Mouse (Mus musculus) liver, embryonic 15.5 days (tissue): ENCODE measurements at regions not wholly inside any gene's neighbourhood (a gene's known extent, or its start where the extent isn't known, plus 50 kb on each side); places are given as distances from the start of the nearest gene placed in this dataset.
"Not testable (repeated sequence)": the region's sequence is repeated elsewhere in the genome, so short reads cannot be mapped to it uniquely, and the experiment has no call there.

ENCODE experiments used
- ATAC-seq: fragments of 200-750 bp; cut with Nextera tagmentation; 2 replicates; pipeline ENCODE4 v1.8.0; 2017; ENCODE audit warnings: moderate number of reproducible peaks, mild to moderate bottlenecking, moderate library complexity; ENCODE audit not compliant: insufficient read depth
- H3K27ac ChIP-seq: fragments of 300-500 bp; sonication (generic); replicated peaks from 2 replicates; pipeline ENCODE4 v1.5.1; 2015; ENCODE audit warnings: mild to moderate bottlenecking, inconsistent platforms
- H3K27me3 ChIP-seq: fragments of 300-500 bp; sonication (generic); 2 replicates; pipeline ENCODE4 v1.6.1; 2015; ENCODE audit warnings: mild to moderate bottlenecking, inconsistent platforms
- H3K36me3 ChIP-seq: fragments of 300-500 bp; sonication (generic); replicated peaks from 2 replicates; pipeline ENCODE4 v1.6.1; 2015; ENCODE audit warnings: moderate library complexity, mild to moderate bottlenecking, inconsistent platforms
- H3K4me1 ChIP-seq: fragments of 300-500 bp; sonication (generic); replicated peaks from 2 replicates; pipeline ENCODE4 v1.6.1; 2015; ENCODE audit warnings: inconsistent platforms
- H3K4me2 ChIP-seq: fragments of 300-500 bp; sonication (generic); 2 replicates; pipeline ENCODE4 v1.6.1; 2015; ENCODE audit warnings: moderate library complexity, mild to moderate bottlenecking, inconsistent platforms
- H3K4me3 ChIP-seq: fragments of 300-500 bp; sonication (generic); replicated peaks from 2 replicates; pipeline ENCODE4 v1.5.1; 2015; ENCODE audit warnings: mild to moderate bottlenecking, inconsistent platforms
- H3K9ac ChIP-seq: fragments of 300-500 bp; sonication (generic); 2 replicates; pipeline ENCODE4 v1.6.1; 2015; ENCODE audit warnings: moderate library complexity, mild to moderate bottlenecking, inconsistent platforms
- H3K9me3 ChIP-seq: fragments of 300-500 bp; sonication (generic); replicated peaks from 2 replicates; pipeline ENCODE4 v1.6.1; 2016; ENCODE audit warnings: inconsistent platforms
- WGBS: fragments of 180-500 bp; shearing (Covaris S2); methylation state at CpG from one replicate; pipeline ENCODE4 v1.1.7; 2015; ENCODE audit warnings: mixed read lengths; ENCODE audit not compliant: insufficient replicate concordance; 5-methylcytosine and 5-hydroxymethylcytosine counted together

DNA sequence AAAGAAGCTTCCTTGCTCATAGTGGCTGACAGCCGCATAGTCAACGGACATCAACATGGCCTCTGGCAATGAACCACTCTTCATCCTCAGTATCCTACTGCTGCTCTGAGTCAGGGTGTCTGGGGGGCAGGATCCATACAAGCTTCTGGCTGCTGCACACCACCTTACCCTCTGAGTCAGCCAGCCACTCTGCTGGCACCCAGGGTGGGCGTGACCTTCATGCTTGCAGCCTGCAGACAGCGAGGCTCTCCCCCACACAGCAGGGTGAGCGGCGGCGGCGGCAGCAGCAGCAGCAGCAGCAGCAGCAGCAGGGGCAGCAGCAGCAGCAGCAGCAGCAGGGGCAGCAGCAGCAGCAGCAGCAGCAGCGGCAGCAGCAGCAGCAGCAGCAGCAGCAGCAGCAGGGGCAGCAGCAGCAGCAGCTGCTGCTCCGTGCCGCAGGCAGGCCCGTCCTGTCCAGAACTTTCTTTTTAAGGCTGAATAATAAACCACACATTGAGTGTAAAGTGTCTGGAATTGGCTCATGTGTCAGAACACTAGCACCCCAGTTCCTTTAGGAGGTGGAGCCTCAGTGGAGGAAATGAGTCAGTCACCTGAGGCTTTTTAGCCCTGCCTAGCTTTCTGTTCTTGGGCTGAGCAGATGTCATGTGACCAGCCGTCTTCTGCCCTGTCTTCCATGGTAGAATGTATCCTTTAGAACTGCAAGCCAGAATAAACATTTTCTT, 186.3 kb downstream of the 1810013L24Rik start:
- WGBS, result 70% methylated on average over 13 of the region's 13 CpGs
- Histone ChIP-seq H3K9ac (no peak overlapping the region), H3K4me1 (no peaks in the 10 kb centered on the region), H3K27ac (no peak overlapping the region), H3K9me3 (no peaks in the 10 kb centered on the region), H3K36me3 (no peaks in the 10 kb centered on the region), H3K4me2 (no peak overlapping the region), H3K4me3 (no peak overlapping the region), H3K27me3 (no peaks in the 10 kb centered on the region)
- no peak for ATAC-seq

- Histone ChIP-seq H3K27ac (no peak overlapping the region), H3K4me1 (no peaks in the 10 kb centered on the region), H3K4me3 (no peak overlapping the region), H3K4me2 (no peak overlapping the region), H3K27me3 (no peaks in the 10 kb centered on the region), H3K9me3 (no peaks in the 10 kb centered on the region), H3K9ac (no peak overlapping the region), H3K36me3 (no peaks in the 10 kb centered on the region)
- ATAC-seq, result no peak
- 74% methylated on average over 7 of the region's 7 CpGs for WGBS
Measured at GRCm38 (mm10) chr16:9016762-9017086, 186.8 kb downstream of the 1810013L24Rik start.

DNA sequence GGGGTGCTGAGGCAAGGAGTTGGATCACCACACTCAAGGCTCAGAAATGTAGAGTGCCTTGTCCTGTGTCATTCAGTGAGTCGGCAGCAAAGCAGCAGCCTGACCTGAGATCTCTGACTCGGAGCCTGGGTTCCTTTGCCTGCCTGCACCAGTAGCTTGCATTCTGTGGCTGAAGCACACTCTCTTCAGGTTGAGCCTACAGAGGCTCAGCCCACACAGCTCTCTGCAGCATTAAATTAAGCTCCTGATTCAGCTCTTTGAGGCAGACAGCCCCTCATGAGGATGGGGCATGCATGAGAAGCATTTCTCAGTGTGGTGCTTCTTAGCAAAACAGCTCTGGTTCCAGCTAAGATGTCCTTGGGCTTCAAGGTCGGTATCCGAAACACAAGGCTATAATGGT, 200.8 kb downstream of the 1810013L24Rik start:
- ATAC-seq, result no peak
- WGBS, result 67% methylated on average over 4 of the region's 4 CpGs

GRCm38 (mm10) chr16:9043271-9043670, 213.4 kb downstream of the 1810013L24Rik start:
- Histone ChIP-seq H3K36me3 (no peaks in the 10 kb centered on the region), H3K9ac (no peak overlapping the region), H3K4me3 (no peak overlapping the region), H3K27ac (no peak overlapping the region), H3K4me2 (no peak overlapping the region), H3K27me3 (no peaks in the 10 kb centered on the region), H3K4me1 (no peaks in the 10 kb centered on the region), H3K9me3 (no peaks in the 10 kb centered on the region)
- ATAC-seq, result no peak
- 67% methylated on average over 6 of the region's 6 CpGs for WGBS

More for the DNA sequence above, 200.8 kb downstream of the 1810013L24Rik start:
- Histone ChIP-seq H3K9me3 (no peaks in the 10 kb centered on the region), H3K27ac (no peak overlapping the region), H3K4me3 (no peak overlapping the region), H3K4me2 (no peak overlapping the region), H3K36me3 (no peaks in the 10 kb centered on the region), H3K27me3 (no peaks in the 10 kb centered on the region), H3K9ac (no peak overlapping the region), H3K4me1 (no peaks in the 10 kb centered on the region)

DNA sequence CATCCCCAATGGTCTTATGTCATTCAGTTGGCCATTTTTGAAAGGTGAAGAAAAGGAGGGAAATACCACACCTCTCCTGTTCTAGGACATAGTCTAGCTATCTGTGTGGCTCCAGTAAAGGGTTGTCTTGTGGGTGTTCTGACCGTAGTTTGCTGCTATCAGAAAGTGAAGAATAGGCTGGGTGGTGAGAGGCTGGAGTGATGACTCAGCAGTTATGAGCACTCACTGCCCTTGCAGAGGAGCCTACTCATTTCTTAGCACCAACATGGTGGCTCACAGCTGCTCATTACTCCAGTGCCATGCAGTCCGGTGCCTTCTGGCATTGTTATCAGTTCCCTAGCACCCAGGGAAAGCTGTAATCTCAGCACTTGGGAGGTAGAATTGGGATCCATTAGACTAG, 217.0 kb downstream of the 1810013L24Rik start:
- ATAC-seq, result peak; percentile 42; the same call in 1 of the 2 replicates

DNA sequence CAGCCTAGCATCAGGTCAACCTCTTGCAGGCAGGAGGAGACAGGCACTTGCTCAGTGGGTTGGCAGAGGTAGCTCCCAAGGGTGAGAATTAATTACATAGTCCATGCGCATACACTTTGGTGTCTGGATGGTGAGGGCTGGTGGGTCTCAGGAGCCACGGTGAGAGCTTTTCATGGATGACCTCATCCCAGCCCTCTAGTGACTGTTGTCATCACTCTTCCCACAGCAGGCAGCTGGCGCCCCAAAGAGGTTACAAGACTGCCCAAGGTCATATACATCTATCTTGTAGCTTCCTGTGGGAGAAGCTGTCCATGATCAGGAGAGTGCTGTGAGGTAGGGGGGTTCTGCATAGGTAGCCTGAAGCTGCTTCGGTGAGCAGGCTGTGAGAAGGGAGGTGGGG, 224.5 kb downstream of the 1810013L24Rik start:
- Histone ChIP-seq H3K4me1 (no peaks in the 10 kb centered on the region), H3K27ac (no peak overlapping the region), H3K4me3 (no peak overlapping the region), H3K4me2 (no peak overlapping the region), H3K27me3 (no peaks in the 10 kb centered on the region), H3K36me3 (no peaks in the 10 kb centered on the region), H3K9ac (no peak overlapping the region), H3K9me3 (no peaks in the 10 kb centered on the region)
- WGBS, result 45% methylated on average over 4 of the region's 4 CpGs
- ATAC-seq, result no peak

More for the DNA sequence above, 217.0 kb downstream of the 1810013L24Rik start:
- H3K27me3 ChIP-seq, result no peaks in the 10 kb centered on the region
- H3K4me1 ChIP-seq, result no peaks in the 10 kb centered on the region; the same call in 1 of the 2 replicates
- no peak overlapping the region for H3K27ac ChIP-seq
- H3K9ac ChIP-seq, result no peak overlapping the region
- WGBS, result 47% methylated on average over 2 of the region's 2 CpGs
- H3K4me2 ChIP-seq, result no peak overlapping the region
- H3K4me3 ChIP-seq, result no peak overlapping the region
- H3K36me3 ChIP-seq, result no peaks in the 10 kb centered on the region
- no peaks in the 10 kb centered on the region for H3K9me3 ChIP-seq

- H3K36me3 ChIP-seq, result no peaks in the 10 kb centered on the region
- no peaks in the 10 kb centered on the region for H3K9me3 ChIP-seq
- H3K4me3 ChIP-seq, result no peak overlapping the region
- H3K27ac ChIP-seq, result no peak overlapping the region
- H3K4me2 ChIP-seq, result no peak overlapping the region
- H3K27me3 ChIP-seq, result no peaks in the 10 kb centered on the region
- 58% methylated on average over 3 of the region's 3 CpGs for WGBS
- ATAC-seq, result no peak
- H3K9ac ChIP-seq, result no peak overlapping the region
- H3K4me1 ChIP-seq, result no peaks in the 10 kb centered on the region
Measured at GRCm38 (mm10) chr16:9056430-9056829, 226.5 kb downstream of the 1810013L24Rik start.

DNA sequence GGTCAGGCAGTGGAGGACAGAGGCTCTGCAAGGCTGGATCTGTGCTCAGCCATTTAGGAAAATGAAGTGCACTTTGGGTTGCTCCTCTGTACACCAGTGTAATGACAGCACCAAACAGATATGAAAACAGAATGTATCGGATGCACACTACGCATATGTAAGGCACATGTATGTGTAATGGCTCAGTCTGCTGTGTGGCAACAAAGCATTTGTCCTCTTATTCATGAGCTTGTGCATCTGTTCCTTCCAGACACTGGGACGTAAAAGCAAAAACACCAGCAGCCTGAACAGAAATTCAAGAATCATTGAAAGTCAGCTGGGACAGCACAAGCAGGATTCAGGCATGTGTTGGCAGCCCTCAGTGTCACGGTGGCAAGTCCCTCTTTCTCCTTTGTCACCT, 241.6 kb downstream of the 1810013L24Rik start:
- no peak overlapping the region for H3K4me3 ChIP-seq
- H3K9me3 ChIP-seq, result no peaks in the 10 kb centered on the region
- no peak overlapping the region for H3K9ac ChIP-seq
- H3K4me2 ChIP-seq, result no peak overlapping the region
- no peak for ATAC-seq
- no peaks in the 10 kb centered on the region for H3K36me3 ChIP-seq
- H3K27ac ChIP-seq, result no peak overlapping the region
- no peaks in the 10 kb centered on the region for H3K27me3 ChIP-seq
- no peaks in the 10 kb centered on the region for H3K4me1 ChIP-seq
- WGBS, result 80% methylated on average over 4 of the region's 4 CpGs

DNA sequence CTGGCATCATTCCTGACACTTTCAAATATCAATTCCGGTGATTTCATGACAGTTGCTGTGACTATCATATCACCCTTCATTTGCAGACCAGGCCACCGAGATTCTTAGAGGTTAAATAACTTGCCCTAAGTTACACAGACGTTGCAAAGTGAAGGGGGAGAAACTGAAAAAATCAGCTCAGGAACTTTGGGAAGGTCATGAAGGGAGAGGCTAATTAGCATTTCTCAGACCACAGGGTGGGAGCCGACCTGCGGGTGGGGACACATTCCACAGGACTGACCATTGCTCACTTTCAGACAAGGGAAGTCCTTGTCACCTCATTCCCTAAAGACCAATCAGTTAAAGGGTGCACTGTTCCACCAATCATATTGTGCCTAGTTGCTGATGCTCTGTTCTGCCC, 242.1 kb downstream of the 1810013L24Rik start:
- H3K4me3 ChIP-seq, H3K9ac ChIP-seq, H3K27ac ChIP-seq, H3K9me3 ChIP-seq, H3K4me2 ChIP-seq, H3K4me1 ChIP-seq, ATAC-seq, H3K36me3 ChIP-seq, H3K27me3 ChIP-seq: not testable (repeated sequence)
- 69% methylated on average over 5 of the region's 5 CpGs for WGBS

- Histone ChIP-seq H3K4me1 (no peaks in the 10 kb centered on the region), H3K4me2 (no peak overlapping the region), H3K4me3 (no peak overlapping the region), H3K9ac (no peak overlapping the region), H3K36me3 (no peaks in the 10 kb centered on the region), H3K27ac (no peak overlapping the region), H3K27me3 (no peaks in the 10 kb centered on the region), H3K9me3 (no peaks in the 10 kb centered on the region)
- WGBS, result 76% methylated on average over 4 of the region's 4 CpGs
- ATAC-seq, result no peak
Measured at GRCm38 (mm10) chr16:9074295-9074694, 244.4 kb downstream of the 1810013L24Rik start.

- no peak overlapping the region for H3K9ac ChIP-seq
- no peak overlapping the region for H3K27ac ChIP-seq
- H3K27me3 ChIP-seq, result no peaks in the 10 kb centered on the region
- no peaks in the 10 kb centered on the region; the same call in 1 of the 2 replicates for H3K9me3 ChIP-seq
- no peak overlapping the region for H3K4me2 ChIP-seq
- H3K4me3 ChIP-seq, result no peak overlapping the region
- ATAC-seq, result no peak
- H3K36me3 ChIP-seq, result no peaks in the 10 kb centered on the region
- no peaks in the 10 kb centered on the region for H3K4me1 ChIP-seq
- 66% methylated on average over 2 of the region's 2 CpGs for WGBS
Measured at GRCm38 (mm10) chr16:9077451-9077850, 247.6 kb downstream of the 1810013L24Rik start.

DNA sequence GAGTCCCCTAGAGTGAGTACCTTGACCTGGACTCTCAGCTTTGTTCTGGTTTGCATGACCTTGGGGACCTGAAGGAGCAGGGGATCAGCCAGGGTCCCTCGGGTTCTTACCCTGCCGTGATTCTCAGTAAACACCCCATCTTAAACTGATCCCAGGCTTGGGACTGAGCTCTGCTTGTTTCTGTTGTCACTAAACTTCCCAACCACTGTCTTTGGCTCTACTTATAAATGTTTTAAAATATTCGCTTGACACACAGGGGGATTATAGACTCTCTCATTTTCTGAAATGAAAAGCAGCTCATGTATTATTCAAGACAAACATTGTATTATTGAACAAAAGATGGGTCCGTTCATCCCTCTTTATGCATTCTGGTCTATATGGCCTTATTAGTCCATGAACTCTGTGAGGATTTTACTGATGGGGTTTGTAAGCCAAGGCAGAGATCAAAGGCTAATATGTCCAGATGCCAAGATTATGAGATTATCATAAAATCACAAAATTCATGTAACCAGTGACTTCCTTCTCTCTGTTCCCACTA, 248.6 kb downstream of the 1810013L24Rik start:
- 73% methylated on average over 4 of the region's 4 CpGs for WGBS
- H3K4me3 ChIP-seq, result no peak overlapping the region
- no peak overlapping the region for H3K27ac ChIP-seq
- no peaks in the 10 kb centered on the region; the same call in 1 of the 2 replicates for H3K9me3 ChIP-seq
- no peaks in the 10 kb centered on the region for H3K36me3 ChIP-seq
- H3K9ac ChIP-seq, result no peak overlapping the region
- H3K4me1 ChIP-seq, result no peaks in the 10 kb centered on the region
- H3K27me3 ChIP-seq, result no peaks in the 10 kb centered on the region
- no peak overlapping the region for H3K4me2 ChIP-seq
- ATAC-seq, result no peak
